30 mouse cellular contexts compared by ENCODE assay signal in genomic region chr8:122407678-122408077, GRCm38 (mm10). TPM values are rescaled to one million over a fixed set of nuclear protein-coding genes. Genes with fewer than 3 reads are reported as not detected.
A peak's percentile ranks its signal among the peaks of the same experiment; 100 is the strongest.
DNase-seq lines count a peak whose midpoint lies in the region; ATAC-seq and TF ChIP-seq lines count a peak whose summit lies in the region.
"Had no signal": no experiment of that assay in that cellular context is flagged by ENCODE, and none has a peak within 500 bp of the region (broad histone marks: within the 10 kb centered on the region; RNA-seq: fewer than 3 reads in every experiment).

No protein-coding gene starts in this region.

- H3K4me3 ChIP-seq in liver, postnatal 0 days (ENCODE audit: low read depth, low read length) = no peak overlapping the region
- H3K4me3 ChIP-seq in liver, embryonic 11.5 days (ENCODE audit: low read depth, low read length) = no peak overlapping the region
- H3K4me3 ChIP-seq in bone marrow macrophage, adult 2 months (ENCODE audit: insufficient read depth, low read length) = no peak overlapping the region
- H3K4me3 ChIP-seq: forebrain, embryonic 10.5 days; forebrain, embryonic 13.5 days; hindbrain, embryonic 10.5 days; hindbrain, embryonic 13.5 days had no signal

- H3K27me3 ChIP-seq in liver, postnatal 0 days (ENCODE audit: insufficient read depth, low read length) = no peaks in the 10 kb centered on the region
- no peaks in the 10 kb centered on the region for H3K27me3 ChIP-seq in liver, embryonic 11.5 days (replicated peaks; ENCODE audit: control insufficient read depth, insufficient read depth, low read length)
- H3K27me3 ChIP-seq: forebrain, embryonic 13.5 days; hindbrain, embryonic 13.5 days had no signal

- H3K36me3 ChIP-seq in liver, postnatal 0 days (replicated peaks; ENCODE audit: insufficient read depth, low read length) = peaks cover 85% of the 10 kb centered on the region
- H3K36me3 ChIP-seq in liver, embryonic 11.5 days (ENCODE audit: control insufficient read depth, insufficient read depth, low read length) = peaks cover 76% of the 10 kb centered on the region

- no peak overlapping the region for H3K27ac ChIP-seq in liver, postnatal 0 days (ENCODE audit: low read depth)
- no peak overlapping the region for H3K27ac ChIP-seq in liver, embryonic 11.5 days (ENCODE audit: low read depth, low read length)
- H3K27ac ChIP-seq in bone marrow macrophage, adult 2 months (ENCODE audit: insufficient read depth, low read depth, low read length) = peak overlapping the region; percentile 8; the same call in 1 of the 2 replicates
- H3K27ac ChIP-seq: forebrain, embryonic 10.5 days; forebrain, embryonic 13.5 days; hindbrain, embryonic 10.5 days; hindbrain, embryonic 13.5 days had no signal

- peaks cover 2% of the 10 kb centered on the region; the same call in 1 of the 2 replicates for H3K4me1 ChIP-seq in liver, postnatal 0 days (ENCODE audit: insufficient read depth)
- H3K4me1 ChIP-seq in liver, embryonic 11.5 days (replicated peaks; ENCODE audit: control insufficient read depth, insufficient read depth, low read length) = peaks cover 9% of the 10 kb centered on the region
- peaks cover 11% of the 10 kb centered on the region for H3K4me1 ChIP-seq in bone marrow macrophage, adult 2 months (ENCODE audit: control insufficient read depth, insufficient read depth, low read length)
- H3K4me1 ChIP-seq: forebrain, embryonic 10.5 days; forebrain, embryonic 13.5 days; hindbrain, embryonic 10.5 days; hindbrain, embryonic 13.5 days had no signal

- TF ChIP-seq EP300 in liver, postnatal 0 days (IDR thresholded peaks at IDR 0.05; ENCODE audit: low read depth) = no peak

- H3K4me2 ChIP-seq in liver, postnatal 0 days (ENCODE audit: low read depth, low read length) = no peak overlapping the region
- H3K4me2 ChIP-seq in liver, embryonic 11.5 days = no peak overlapping the region
- H3K4me2 ChIP-seq: forebrain, embryonic 13.5 days; heart, embryonic 11.5 days; hindbrain, embryonic 13.5 days had no signal

- DNase-seq in gastrocnemius, adult 18-20 months (ENCODE audit: low spot score) = peak; percentile 27
- no peak for DNase-seq in gastrocnemius, postnatal 14 days
- DNase-seq in heart, adult 11 months = peak; percentile 95
- DNase-seq in heart, postnatal 4 days = no peak
- DNase-seq in liver, postnatal 0 days = no peak
- DNase-seq in liver, embryonic 11.5 days (ENCODE audit: low spot score) = no peak
- no peak for DNase-seq in layer of hippocampus, adult 9-10 months (ENCODE audit: low spot score)
- DNase-seq: adrenal gland, adult 8-10 months; adrenal gland, postnatal 25 days; cerebellum, adult 18-20 months; cerebellum, adult 9-10 months; cerebellum, postnatal 14 days; gastrocnemius, postnatal 10 days had no signal

- intact Hi-C loops in gastrocnemius, postnatal 14 days (cut with DNase I; ENCODE audit: low total_unique reads) = no loop called here

- TF ChIP-seq CTCF in liver, postnatal 0 days (IDR thresholded peaks at IDR 0.05; ENCODE audit: low read depth) = no peak
- TF ChIP-seq CTCF in bone marrow macrophage, adult 2 months (IDR thresholded peaks at IDR 0.05; ENCODE audit: low read depth, low read length) = no peak

- no peaks in the 10 kb centered on the region for H3K9me3 ChIP-seq in liver, postnatal 0 days (ENCODE audit: low read length)
- H3K9me3 ChIP-seq in liver, embryonic 11.5 days (ENCODE audit: control insufficient read depth, low read length) = no peaks in the 10 kb centered on the region
- H3K9me3 ChIP-seq: forebrain, embryonic 10.5 days; forebrain, embryonic 13.5 days; hindbrain, embryonic 10.5 days; hindbrain, embryonic 13.5 days had no signal

- ATAC-seq in liver, postnatal 0 days = peak; percentile 16; the same call in 1 of the 2 replicates
- ATAC-seq in liver, embryonic 11.5 days (replicated peaks; ENCODE audit: low FRiP score) = no peak
- ATAC-seq: activated CD4-positive, CD25-positive, alpha-beta regulatory T cell, adult 4 months; forebrain, embryonic 13.5 days; forebrain, embryonic 16.5 days; hindbrain, embryonic 16.5 days had no signal

- TF ChIP-seq POLR2A in bone marrow macrophage, adult 2 months (IDR thresholded peaks at IDR 0.05; ENCODE audit: borderline replicate concordance, low read depth, low read length) = no peak

- no peak overlapping the region for H3K9ac ChIP-seq in liver, postnatal 0 days (replicated peaks)
- no peak overlapping the region for H3K9ac ChIP-seq in liver, embryonic 11.5 days (ENCODE audit: low read depth, low read length)
- H3K9ac ChIP-seq: forebrain, embryonic 13.5 days; hindbrain, embryonic 13.5 days had no signal

- 87% methylated on average over 7 of the region's 7 CpGs for WGBS in liver, postnatal 0 days (ENCODE audit: insufficient replicate concordance)
- WGBS in liver, embryonic 11.5 days = 92% methylated on average over 7 of the region's 7 CpGs

RNA-seq across cellular contexts. Expression of gene Il17c, which starts 14.1 kb away (rescaled TPM):
- not detected for total RNA-seq in gastrocnemius, adult 18-20 months (2021)
- not detected for total RNA-seq in gastrocnemius, postnatal 14 days (2021)
- not detected for total RNA-seq in heart, postnatal 4 days (2021)
- not detected in 2 replicates for polyA plus RNA-seq in liver, postnatal 0 days (2015; fragmentation: Nextera tagmentation; extraction: Ambion mirVana)
- polyA plus RNA-seq in liver, embryonic 11.5 days (2014; fragmentation: Nextera tagmentation; extraction: Ambion mirVana) = not detected in 2 replicates
- not detected in 2 replicates for polyA plus RNA-seq in bone marrow macrophage, adult 2 months (2012; ENCODE audit: insufficient read depth, insufficient read length, missing spikeins)
- total RNA-seq: adrenal gland, postnatal 25 days; ES-E14; gastrocnemius, postnatal 10 days; granulocyte monocyte progenitor cell, adult 5-6 weeks; heart, adult 8-10 months; heart, postnatal 25 days had no signal
- polyA plus RNA-seq: activated CD4-positive, CD25-positive, alpha-beta regulatory T cell, adult 4 months; embryonic facial prominence, embryonic 11.5 days; embryonic facial prominence, embryonic 14.5 days; forebrain, embryonic 13.5 days; forebrain, embryonic 16.5 days; heart, embryonic 11.5 days; heart, embryonic 14.5 days; heart, postnatal 0 days; hindbrain, embryonic 10.5 days; hindbrain, embryonic 13.5 days; hindbrain, embryonic 16.5 days had no signal

RNA-seq across cellular contexts. Expression of gene Cyba, which starts 25.1 kb away (rescaled TPM):
- total RNA-seq in gastrocnemius, adult 18-20 months (2021) = 1 to 10 TPM; 4.5 to 8.6 TPM
- 10 to 100 TPM; 15.3 to 18.6 TPM for total RNA-seq in gastrocnemius, postnatal 14 days (2021)
- 10 to 100 TPM; 59.7 to 69.2 TPM for total RNA-seq in heart, postnatal 4 days (2021)
- 211 and 220 TPM in 2 replicates for polyA plus RNA-seq in liver, postnatal 0 days (2015; fragmentation: Nextera tagmentation; extraction: Ambion mirVana)
- polyA plus RNA-seq in liver, embryonic 11.5 days (2014; fragmentation: Nextera tagmentation; extraction: Ambion mirVana) = 201 and 215 TPM in 2 replicates
- 973 and 1,035 TPM in 2 replicates for polyA plus RNA-seq in bone marrow macrophage, adult 2 months (2012; ENCODE audit: insufficient read depth, insufficient read length, missing spikeins)

RNA-seq across cellular contexts. Expression of gene Zc3h18, which starts 31.3 kb away (rescaled TPM):
- total RNA-seq in gastrocnemius, adult 18-20 months (2021) = 10 to 100 TPM; 26.5 to 27.9 TPM
- 10 to 100 TPM; 21.6 to 23.5 TPM for total RNA-seq in gastrocnemius, postnatal 14 days (2021)
- 10 to 100 TPM; 28.4 to 31.1 TPM for total RNA-seq in heart, postnatal 4 days (2021)
- polyA plus RNA-seq in liver, postnatal 0 days (2015; fragmentation: Nextera tagmentation; extraction: Ambion mirVana) = 12.8 and 15.6 TPM in 2 replicates
- 41.3 and 44.2 TPM in 2 replicates for polyA plus RNA-seq in liver, embryonic 11.5 days (2014; fragmentation: Nextera tagmentation; extraction: Ambion mirVana)
- polyA plus RNA-seq in bone marrow macrophage, adult 2 months (2012; ENCODE audit: insufficient read depth, insufficient read length, missing spikeins) = 35.2 and 35.3 TPM in 2 replicates

RNA-seq across cellular contexts. Expression of gene Mvd, which starts 35.5 kb away (rescaled TPM):
- total RNA-seq in gastrocnemius, adult 18-20 months (2021) = 1 to 10 TPM; 3.9 to 5.6 TPM
- 1 to 10 TPM; 5.6 to 7.8 TPM for total RNA-seq in gastrocnemius, postnatal 14 days (2021)
- total RNA-seq in heart, postnatal 4 days (2021) = 1 to 10 TPM; 8.0 to 8.4 TPM
- polyA plus RNA-seq in liver, postnatal 0 days (2015; fragmentation: Nextera tagmentation; extraction: Ambion mirVana) = 4.9 and 5.8 TPM in 2 replicates
- 36.5 and 40.6 TPM in 2 replicates for polyA plus RNA-seq in liver, embryonic 11.5 days (2014; fragmentation: Nextera tagmentation; extraction: Ambion mirVana)
- 9.6 and 12.3 TPM in 2 replicates for polyA plus RNA-seq in bone marrow macrophage, adult 2 months (2012; ENCODE audit: insufficient read depth, insufficient read length, missing spikeins)

RNA-seq across cellular contexts. Expression of gene Trhr2, which starts 47.1 kb away (rescaled TPM):
- total RNA-seq in gastrocnemius, adult 18-20 months (2021) = not detected
- total RNA-seq in gastrocnemius, postnatal 14 days (2021) = not detected
- total RNA-seq in heart, postnatal 4 days (2021) = not detected
- not detected in 2 replicates for polyA plus RNA-seq in liver, postnatal 0 days (2015; fragmentation: Nextera tagmentation; extraction: Ambion mirVana)
- polyA plus RNA-seq in liver, embryonic 11.5 days (2014; fragmentation: Nextera tagmentation; extraction: Ambion mirVana) = not detected in 2 replicates
- polyA plus RNA-seq in bone marrow macrophage, adult 2 months (2012; ENCODE audit: insufficient read depth, insufficient read length, missing spikeins) = not detected in 2 replicates
- total RNA-seq: adrenal gland, adult 8-10 months; adrenal gland, postnatal 25 days; ES-E14; gastrocnemius, postnatal 10 days; granulocyte monocyte progenitor cell, adult 5-6 weeks; heart, adult 8-10 months; heart, postnatal 25 days had no signal
- polyA plus RNA-seq: activated CD4-positive, CD25-positive, alpha-beta regulatory T cell, adult 4 months; embryonic facial prominence, embryonic 11.5 days; embryonic facial prominence, embryonic 14.5 days; forebrain, embryonic 10.5 days; forebrain, embryonic 13.5 days; forebrain, embryonic 16.5 days; heart, embryonic 11.5 days; heart, embryonic 14.5 days; heart, postnatal 0 days; hindbrain, embryonic 10.5 days; hindbrain, embryonic 13.5 days had no signal

Comparison
In these comparisons a context has a peak if more than half of its experiments do, and no peak if none do; other contexts are left out.
1. DNase-seq: peak in gastrocnemius, adult 18-20 months (single experiment) and heart, adult 11 months (single experiment); none in gastrocnemius, postnatal 14 days (single experiment), heart, postnatal 4 days (single experiment), liver, postnatal 0 days (single experiment), liver, embryonic 11.5 days (single experiment) and layer of hippocampus, adult 9-10 months (single experiment).